Mouse (Mus musculus) cortical plate, adult 2 months (tissue): ENCODE measurements around the gene Hras.

Experiments used
- CTCF ChIP-seq: fragments of 200-500 bp; IDR thresholded peaks from 2 replicates; pipeline ENCODE4 v1.5.1; 2011; ENCODE audit warnings: mild to moderate bottlenecking, control low read depth, low read length; ENCODE audit not compliant: insufficient read depth; ENCODE audit errors: extremely low read depth
- POLR2A ChIP-seq: fragments of 200-500 bp; IDR thresholded peaks from 2 replicates; pipeline ENCODE4 v1.6.1; 2011; ENCODE audit warnings: mild to moderate bottlenecking, low read length, control low read depth; ENCODE audit not compliant: insufficient read depth; ENCODE audit errors: extremely low read depth

DNA sequence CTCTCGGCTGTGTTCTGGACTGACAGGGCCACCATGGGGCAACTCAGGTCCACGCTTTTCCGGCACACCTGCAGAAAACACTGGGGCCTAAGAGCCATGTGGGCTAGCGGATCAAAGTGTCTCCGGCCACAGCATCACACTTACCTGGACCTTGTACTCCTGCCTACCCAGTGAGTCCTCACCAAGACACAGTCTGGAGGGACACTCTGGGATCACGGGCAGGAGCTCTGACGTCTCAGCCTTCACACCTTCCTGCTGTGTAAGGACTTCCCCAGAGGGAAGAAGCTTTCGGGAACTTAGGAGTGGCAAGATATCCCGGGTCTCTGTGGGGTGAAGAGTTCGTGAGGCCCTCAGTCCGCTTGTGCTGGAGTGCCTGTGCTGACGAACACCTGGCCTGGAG, 16.3 kb upstream of the Hras start:
- TF ChIP-seq CTCF (no peak), POLR2A (no peak)
